Mouse (Mus musculus) forebrain, embryonic 15.5 days (tissue): Measurements from ENCODE around the gene Sytl5. TPM values are rescaled to one million over a fixed set of nuclear protein-coding genes. Genes with fewer than 3 reads are reported as not detected.

ENCODE experiments used
- polyA plus RNA-seq: library from polyadenylated mRNA; unstranded; fragments of >200 nt; fragmentation: Nextera tagmentation; extraction: Ambion mirVana; gene quantifications from 2 replicates; pipeline ENCODE4 v1.2.1, GENCODE M21; 2015

Sytl5 gene
- polyA plus RNA-seq, 1 experiment from 2014 or later: 1.4 TPM

Other genes starting within 250 kb of the Sytl5 start
- gene Dynlt3, start 222.6 kb upstream of the Sytl5 start, polyA plus RNA-seq: 33.5 and 35.5 TPM in 2 replicates
- gene Hypm, start 38.7 kb upstream of the Sytl5 start, polyA plus RNA-seq: not detected in 2 replicates
- not detected in 2 replicates for gene H2al3, start 35.9 kb upstream of the Sytl5 start, polyA plus RNA-seq
- gene Srpx, start 232.1 kb downstream of the Sytl5 start, polyA plus RNA-seq: 3.2 and 3.3 TPM in 2 replicates